Mouse (Mus musculus) liver, embryonic 11.5 days (tissue): ENCODE data around the gene Grasp. TPM values are rescaled to one million over a fixed set of nuclear protein-coding genes. Genes with fewer than 3 reads are reported as not detected.

Source experiments
- ATAC-seq: fragments of 200-750 bp; cut with Nextera tagmentation; replicated peaks from 2 replicates; pipeline ENCODE4 v1.8.0; 2017; ENCODE audit warnings: moderate number of reproducible peaks, mild to moderate bottlenecking, moderate TSS enrichment, moderate library complexity; ENCODE audit not compliant: low FRiP score
- DNase-seq: peaks from one replicate; pipeline ENCODE4 v3.0.0-alpha.2; 2017; ENCODE audit warnings: low spot score
- H3K27ac ChIP-seq: fragments of 300-500 bp; sonication (generic); 2 replicates; pipeline ENCODE4 v1.5.1; 2014; ENCODE audit warnings: mild to moderate bottlenecking, low read depth, low read length, control low read depth
- H3K27me3 ChIP-seq: fragments of 300-500 bp; sonication (generic); replicated peaks from 2 replicates; pipeline ENCODE4 v1.6.1; 2014; ENCODE audit warnings: low read length, mixed read lengths; ENCODE audit not compliant: control insufficient read depth, insufficient read depth
- H3K36me3 ChIP-seq: fragments of 300-500 bp; sonication (generic); 2 replicates; pipeline ENCODE4 v1.6.1; 2014; ENCODE audit warnings: mild to moderate bottlenecking, low read length, moderate library complexity, mixed read lengths; ENCODE audit not compliant: control insufficient read depth, insufficient read depth
- H3K4me1 ChIP-seq: fragments of 300-500 bp; sonication (generic); replicated peaks from 2 replicates; pipeline ENCODE4 v1.6.1; 2014; ENCODE audit warnings: low read length, mixed read lengths; ENCODE audit not compliant: control insufficient read depth, insufficient read depth
- H3K4me2 ChIP-seq: fragments of 300-500 bp; sonication (generic); 2 replicates; pipeline ENCODE4 v1.6.1; 2014; ENCODE audit warnings: mild to moderate bottlenecking, control low read depth, moderate library complexity
- H3K4me3 ChIP-seq: fragments of 300-500 bp; sonication (generic); 2 replicates; pipeline ENCODE4 v1.5.1; 2014; ENCODE audit warnings: low read depth, low read length, control low read depth
- H3K9ac ChIP-seq: fragments of 300-500 bp; sonication (generic); 2 replicates; pipeline ENCODE4 v1.6.1; 2014; ENCODE audit warnings: low read depth, low read length, control low read depth
- H3K9me3 ChIP-seq: fragments of 300-500 bp; sonication (generic); 2 replicates; pipeline ENCODE4 v1.6.1; 2016; ENCODE audit warnings: low read length, inconsistent platforms, mixed read lengths; ENCODE audit not compliant: control insufficient read depth
- WGBS: fragments of 180-500 bp; shearing (Covaris S2); extraction: QIAGEN DNeasy Blood & Tissue Kit; methylation state at CpG from one replicate; pipeline ENCODE4 v1.1.7; 2014; 5-methylcytosine and 5-hydroxymethylcytosine counted together
- polyA plus RNA-seq: library from polyadenylated mRNA; unstranded; fragments of >200 nt; fragmentation: Nextera tagmentation; extraction: Ambion mirVana; gene quantifications from 2 replicates; pipeline ENCODE4 v1.2.1, GENCODE M21; 2014

The Grasp gene
- polyA plus RNA-seq, 1 experiment from 2014 or later: 1.5 TPM

GRCm38 (mm10) chr15:101181106-101181466, 42.9 kb upstream of the Grasp start:
- WGBS: 50% methylated on average over 5 of the region's 5 CpGs
- Histone ChIP-seq H3K27me3 (no peaks in the 10 kb centered on the region), H3K9ac (peak overlapping the region; percentile 12; the same call in 1 of the 2 replicates), H3K36me3 (no peaks in the 10 kb centered on the region), H3K27ac (no peak overlapping the region), H3K9me3 (no peaks in the 10 kb centered on the region), H3K4me3 (no peak overlapping the region), H3K4me2 (no peak overlapping the region), H3K4me1 (peaks cover 31% of the 10 kb centered on the region)
- ATAC-seq (no peak), DNase-seq (no peak)

- WGBS: 63% methylated on average over 4 of the region's 4 CpGs
- no peaks in the 10 kb centered on the region for H3K27me3 ChIP-seq
- H3K36me3 ChIP-seq: no peaks in the 10 kb centered on the region
- no peak overlapping the region for H3K4me2 ChIP-seq
- no peak overlapping the region for H3K4me3 ChIP-seq
- ATAC-seq (no peak), DNase-seq (no peak)
- H3K9ac ChIP-seq: peak overlapping the region; percentile 12; the same call in 1 of the 2 replicates
- no peak overlapping the region for H3K27ac ChIP-seq
- peaks cover 27% of the 10 kb centered on the region for H3K4me1 ChIP-seq
- no peaks in the 10 kb centered on the region for H3K9me3 ChIP-seq
Observed at GRCm38 (mm10) chr15:101181500-101181899, 42.5 kb upstream of the Grasp start.

- no peak for ATAC-seq
- 68% methylated on average over 5 of the region's 5 CpGs for WGBS
- no peak overlapping the region for H3K4me3 ChIP-seq
- no peak overlapping the region for H3K27ac ChIP-seq
- no peak for DNase-seq
- no peaks in the 10 kb centered on the region for H3K36me3 ChIP-seq
- no peaks in the 10 kb centered on the region for H3K27me3 ChIP-seq
- H3K4me1 ChIP-seq: peaks cover 15% of the 10 kb centered on the region
- no peak overlapping the region for H3K9ac ChIP-seq
- no peaks in the 10 kb centered on the region for H3K9me3 ChIP-seq
- no peak overlapping the region for H3K4me2 ChIP-seq
Observed at GRCm38 (mm10) chr15:101182676-101183075, 41.3 kb upstream of the Grasp start.

GRCm38 (mm10) chr15:101184300-101184699, 39.7 kb upstream of the Grasp start:
- Histone ChIP-seq H3K27ac (no peak overlapping the region), H3K4me3 (no peak overlapping the region), H3K36me3 (no peaks in the 10 kb centered on the region), H3K9me3 (no peaks in the 10 kb centered on the region), H3K9ac (no peak overlapping the region), H3K4me1 (peaks cover 13% of the 10 kb centered on the region), H3K27me3 (no peaks in the 10 kb centered on the region), H3K4me2 (no peak overlapping the region)
- WGBS: 93% methylated on average over 8 of the region's 8 CpGs
- no peak for DNase-seq
- ATAC-seq: no peak

GRCm38 (mm10) chr15:101185549-101185948, 38.4 kb upstream of the Grasp start:
- ATAC-seq (no peak), DNase-seq (no peak)
- H3K9ac ChIP-seq: no peak overlapping the region
- H3K4me2 ChIP-seq: no peak overlapping the region
- no peaks in the 10 kb centered on the region for H3K27me3 ChIP-seq
- peaks cover 21% of the 10 kb centered on the region for H3K4me1 ChIP-seq
- 95% methylated on average over 3 of the region's 3 CpGs for WGBS
- no peaks in the 10 kb centered on the region for H3K36me3 ChIP-seq
- no peak overlapping the region for H3K27ac ChIP-seq
- no peaks in the 10 kb centered on the region for H3K9me3 ChIP-seq
- H3K4me3 ChIP-seq: no peak overlapping the region

- 54% methylated on average over 5 of the region's 5 CpGs for WGBS
- peaks cover 36% of the 10 kb centered on the region for H3K4me1 ChIP-seq
- no peak overlapping the region for H3K4me3 ChIP-seq
- ATAC-seq: no peak
- no peaks in the 10 kb centered on the region for H3K9me3 ChIP-seq
- no peak overlapping the region for H3K27ac ChIP-seq
- DNase-seq: no peak
- H3K36me3 ChIP-seq: no peaks in the 10 kb centered on the region
- H3K4me2 ChIP-seq: no peak overlapping the region
- no peak overlapping the region for H3K9ac ChIP-seq
- no peaks in the 10 kb centered on the region for H3K27me3 ChIP-seq
Observed at GRCm38 (mm10) chr15:101187907-101188306, 36.1 kb upstream of the Grasp start.

- H3K36me3 ChIP-seq: peaks cover 4% of the 10 kb centered on the region
- H3K4me2 ChIP-seq: no peak overlapping the region
- ATAC-seq (no peak), DNase-seq (no peak)
- peaks cover 44% of the 10 kb centered on the region for H3K4me1 ChIP-seq
- H3K27me3 ChIP-seq: no peaks in the 10 kb centered on the region
- no peak overlapping the region; the same call in 1 of the 2 replicates for H3K27ac ChIP-seq
- H3K4me3 ChIP-seq: no peak overlapping the region
- 64% methylated on average over 10 of the region's 10 CpGs for WGBS
- no peaks in the 10 kb centered on the region for H3K9me3 ChIP-seq
- no peak overlapping the region for H3K9ac ChIP-seq
Observed at GRCm38 (mm10) chr15:101189981-101190761, 33.8 kb upstream of the Grasp start.

GRCm38 (mm10) chr15:101190762-101191150, 33.2 kb upstream of the Grasp start:
- Histone ChIP-seq H3K27ac (no peak overlapping the region), H3K27me3 (no peaks in the 10 kb centered on the region), H3K4me2 (no peak overlapping the region), H3K9me3 (no peaks in the 10 kb centered on the region), H3K36me3 (peaks cover 6% of the 10 kb centered on the region), H3K4me3 (no peak overlapping the region), H3K4me1 (peaks cover 45% of the 10 kb centered on the region), H3K9ac (no peak overlapping the region)
- DNase-seq (no peak), ATAC-seq (no peak)
- 37% methylated on average over 5 of the region's 5 CpGs for WGBS
